Mouse (Mus musculus): Measurements from ENCODE around the gene B3gnt9. TPM values are rescaled to one million over a fixed set of nuclear protein-coding genes. Genes with fewer than 3 reads are reported as not detected.

B3gnt9 gene
- 1.1 and 1.6 TPM in 2 replicates for polyA plus RNA-seq (2012; ENCODE audit: insufficient read depth, insufficient read length, missing spikeins)

GRCm38 (mm10) chr8:105254966-105255350, at the start of gene B3gnt9:
Gene B3gnt9, minus strand, starts transcription at chr8:105255153.
- Histone ChIP-seq H3K4me3 (ENCODE audit: insufficient read depth, low read length) (peak within 1 kb of the TSS; percentile 67), H3K4me1 (ENCODE audit: control insufficient read depth, insufficient read depth, low read length) (peaks cover 3% of the 10 kb centered on the region), H3K27ac (ENCODE audit: insufficient read depth, low read depth, low read length) (no peak within 1 kb of the TSS)
- TF ChIP-seq POLR2A (IDR thresholded peaks at IDR 0.05; ENCODE audit: borderline replicate concordance, low read depth, low read length), result no peak
- no peak for TF ChIP-seq CTCF (IDR thresholded peaks at IDR 0.05; ENCODE audit: low read depth, low read length)

GRCm38 (mm10) chr8:105303874-105304273, 48.9 kb upstream of the B3gnt9 start:
- Histone ChIP-seq H3K27ac (ENCODE audit: insufficient read depth, low read depth, low read length) (peak overlapping the region; percentile 16), H3K4me3 (ENCODE audit: insufficient read depth, low read length) (no peak overlapping the region), H3K4me1 (ENCODE audit: control insufficient read depth, insufficient read depth, low read length) (peaks cover 44% of the 10 kb centered on the region)
- TF ChIP-seq CTCF (IDR thresholded peaks at IDR 0.05; ENCODE audit: low read depth, low read length), result no peak
- no peak for TF ChIP-seq POLR2A (IDR thresholded peaks at IDR 0.05; ENCODE audit: borderline replicate concordance, low read depth, low read length)

GRCm38 (mm10) chr8:105303396-105303795, 48.4 kb upstream of the B3gnt9 start:
- TF ChIP-seq POLR2A (IDR thresholded peaks at IDR 0.05; ENCODE audit: borderline replicate concordance, low read depth, low read length) (no peak), CTCF (IDR thresholded peaks at IDR 0.05; ENCODE audit: low read depth, low read length) (no peak)
- H3K27ac ChIP-seq (ENCODE audit: insufficient read depth, low read depth, low read length), result peak overlapping the region; percentile 67
- peaks cover 47% of the 10 kb centered on the region for H3K4me1 ChIP-seq (ENCODE audit: control insufficient read depth, insufficient read depth, low read length)
- no peak overlapping the region for H3K4me3 ChIP-seq (ENCODE audit: insufficient read depth, low read length)

- H3K27ac ChIP-seq (ENCODE audit: insufficient read depth, low read depth, low read length), result no peak overlapping the region
- peaks cover 51% of the 10 kb centered on the region for H3K4me1 ChIP-seq (ENCODE audit: control insufficient read depth, insufficient read depth, low read length)
- TF ChIP-seq CTCF (IDR thresholded peaks at IDR 0.05; ENCODE audit: low read depth, low read length), result no peak
- TF ChIP-seq POLR2A (IDR thresholded peaks at IDR 0.05; ENCODE audit: borderline replicate concordance, low read depth, low read length), result no peak
- H3K4me3 ChIP-seq (ENCODE audit: insufficient read depth, low read length), result no peak overlapping the region
These were observed 45.0 kb upstream of the B3gnt9 start for GRCm38 (mm10) chr8:105299962-105300361.

- Histone ChIP-seq H3K27ac (ENCODE audit: insufficient read depth, low read depth, low read length) (no peak overlapping the region), H3K4me3 (ENCODE audit: insufficient read depth, low read length) (peak overlapping the region; percentile 92), H3K4me1 (ENCODE audit: control insufficient read depth, insufficient read depth, low read length) (peaks cover 39% of the 10 kb centered on the region)
- TF ChIP-seq POLR2A (IDR thresholded peaks at IDR 0.05; ENCODE audit: borderline replicate concordance, low read depth, low read length) (no peak), CTCF (IDR thresholded peaks at IDR 0.05; ENCODE audit: low read depth, low read length) (no peak)
These were observed 43.6 kb upstream of the B3gnt9 start for GRCm38 (mm10) chr8:105298351-105299252.

- Histone ChIP-seq H3K27ac (ENCODE audit: insufficient read depth, low read depth, low read length) (peak within 1 kb of the TSS; percentile 44), H3K4me1 (ENCODE audit: control insufficient read depth, insufficient read depth, low read length) (peaks cover 32% of the 10 kb centered on the region), H3K4me3 (ENCODE audit: insufficient read depth, low read length) (peak within 1 kb of the TSS; percentile 92)
- TF ChIP-seq CTCF (IDR thresholded peaks at IDR 0.05; ENCODE audit: low read depth, low read length) (no peak), POLR2A (IDR thresholded peaks at IDR 0.05; ENCODE audit: borderline replicate concordance, low read depth, low read length) (no peak)
These were observed 42.7 kb upstream of the B3gnt9 start, which contains the start of gene E2f4 for GRCm38 (mm10) chr8:105297511-105298192. Gene E2f4, plus strand, starts transcription at chr8:105297663.

- no peak within 1 kb of the TSS for H3K4me3 ChIP-seq (ENCODE audit: insufficient read depth, low read length)
- no peak within 1 kb of the TSS for H3K27ac ChIP-seq (ENCODE audit: insufficient read depth, low read depth, low read length)
These were observed 41.1 kb upstream of the B3gnt9 start, which contains the start of gene Exoc3l for GRCm38 (mm10) chr8:105295895-105296573. Gene Exoc3l, minus strand, starts transcription at chr8:105296101.

GRCm38 (mm10) chr8:105295256-105295655, 40.3 kb upstream of the B3gnt9 start:
- Histone ChIP-seq H3K4me1 (ENCODE audit: control insufficient read depth, insufficient read depth, low read length) (peaks cover 19% of the 10 kb centered on the region), H3K4me3 (ENCODE audit: insufficient read depth, low read length) (no peak overlapping the region), H3K27ac (ENCODE audit: insufficient read depth, low read depth, low read length) (no peak overlapping the region)
- TF ChIP-seq POLR2A (IDR thresholded peaks at IDR 0.05; ENCODE audit: borderline replicate concordance, low read depth, low read length), result no peak
- TF ChIP-seq CTCF (IDR thresholded peaks at IDR 0.05; ENCODE audit: low read depth, low read length), result no peak

More at GRCm38 (mm10) chr8:105295895-105296573, 41.1 kb upstream of the B3gnt9 start, which contains the start of gene Exoc3l:
- H3K4me1 ChIP-seq (ENCODE audit: control insufficient read depth, insufficient read depth, low read length), result peaks cover 18% of the 10 kb centered on the region
- no peak for TF ChIP-seq CTCF (IDR thresholded peaks at IDR 0.05; ENCODE audit: low read depth, low read length)
- no peak for TF ChIP-seq POLR2A (IDR thresholded peaks at IDR 0.05; ENCODE audit: borderline replicate concordance, low read depth, low read length)

GRCm38 (mm10) chr8:105294776-105295175, 39.8 kb upstream of the B3gnt9 start:
- Histone ChIP-seq H3K4me3 (ENCODE audit: insufficient read depth, low read length) (no peak overlapping the region), H3K4me1 (ENCODE audit: control insufficient read depth, insufficient read depth, low read length) (peaks cover 21% of the 10 kb centered on the region), H3K27ac (ENCODE audit: insufficient read depth, low read depth, low read length) (no peak overlapping the region)
- TF ChIP-seq CTCF (IDR thresholded peaks at IDR 0.05; ENCODE audit: low read depth, low read length) (no peak), POLR2A (IDR thresholded peaks at IDR 0.05; ENCODE audit: borderline replicate concordance, low read depth, low read length) (no peak)

Data from bone marrow macrophage, adult 2 months (primary cell).